Mouse (Mus musculus): Measurements from ENCODE around the gene Ccdc148.

GRCm38 (mm10) chr2:58952101-58952500 lies 208.4 kb downstream of the Ccdc148 start:
- TF ChIP-seq GATA1 (IDR thresholded peaks at IDR 0.05; ENCODE audit: borderline replicate concordance, low read length) (no peak), FLI1 (IDR thresholded peaks at IDR 0.05; ENCODE audit: low read length) (no peak)
